Mouse (Mus musculus) thymus, adult 2 months (tissue): Measurements from ENCODE around the gene Kmt2b. TPM values are rescaled to one million over a fixed set of nuclear protein-coding genes. Genes with fewer than 3 reads are reported as not detected.

ENCODE experiments used
- DNase-seq: peaks from one replicate; pipeline ENCODE4 v3.0.0; 2021
- H3K27ac ChIP-seq: fragments of 200-500 bp; 2 replicates; pipeline ENCODE4 v1.5.1; 2012; ENCODE audit warnings: low read length, control low read depth; ENCODE audit not compliant: control insufficient read depth, insufficient read depth
- H3K27me3 ChIP-seq: fragments of 200-500 bp; 2 replicates; pipeline ENCODE4 v1.6.1; 2012; ENCODE audit warnings: mild to moderate bottlenecking, low read length, moderate library complexity, mixed read lengths; ENCODE audit not compliant: control insufficient read depth, insufficient read depth
- H3K36me3 ChIP-seq: fragments of 200-500 bp; 2 replicates; pipeline ENCODE4 v1.6.1; 2012; ENCODE audit warnings: mild to moderate bottlenecking, low read length, moderate library complexity; ENCODE audit not compliant: control insufficient read depth, insufficient read depth
- H3K4me1 ChIP-seq: fragments of 200-500 bp; replicated peaks from 2 replicates; pipeline ENCODE4 v1.6.1; 2012; ENCODE audit warnings: low read length; ENCODE audit not compliant: control insufficient read depth, insufficient read depth
- H3K4me3 ChIP-seq: fragments of 200-500 bp; 2 replicates; pipeline ENCODE4 v1.5.1; 2012; ENCODE audit warnings: mild to moderate bottlenecking, low read length, control low read depth, moderate library complexity; ENCODE audit not compliant: control insufficient read depth, insufficient read depth
- CTCF ChIP-seq: fragments of 200-500 bp; IDR thresholded peaks from 2 replicates; pipeline ENCODE4 v1.5.1; 2012; ENCODE audit warnings: mild to moderate bottlenecking, control low read depth, low read length, moderate library complexity, borderline replicate concordance; ENCODE audit not compliant: control insufficient read depth, poor library complexity, insufficient read depth; ENCODE audit errors: extremely low read depth
- POLR2A ChIP-seq: fragments of 200-500 bp; IDR thresholded peaks from 2 replicates; pipeline ENCODE4 v1.6.1; 2012; ENCODE audit warnings: mild to moderate bottlenecking, low read length, control low read depth, moderate library complexity; ENCODE audit not compliant: control insufficient read depth, poor library complexity, insufficient read depth; ENCODE audit errors: extremely low read depth
- WGBS: fragments of 180-500 bp; shearing (Covaris S2); methylation state at CpG from one replicate; pipeline ENCODE4 v1.1.7; 2018; 5-methylcytosine and 5-hydroxymethylcytosine counted together
- polyA plus RNA-seq: library from polyadenylated mRNA; depleted of rRNA; stranded (reverse); fragments of >200 nt; gene quantifications from 2 replicates; pipeline ENCODE4 v1.2.3, GENCODE M21; 2012

Gene Kmt2b
- polyA plus RNA-seq, 1 experiment: 161 TPM

DNA sequence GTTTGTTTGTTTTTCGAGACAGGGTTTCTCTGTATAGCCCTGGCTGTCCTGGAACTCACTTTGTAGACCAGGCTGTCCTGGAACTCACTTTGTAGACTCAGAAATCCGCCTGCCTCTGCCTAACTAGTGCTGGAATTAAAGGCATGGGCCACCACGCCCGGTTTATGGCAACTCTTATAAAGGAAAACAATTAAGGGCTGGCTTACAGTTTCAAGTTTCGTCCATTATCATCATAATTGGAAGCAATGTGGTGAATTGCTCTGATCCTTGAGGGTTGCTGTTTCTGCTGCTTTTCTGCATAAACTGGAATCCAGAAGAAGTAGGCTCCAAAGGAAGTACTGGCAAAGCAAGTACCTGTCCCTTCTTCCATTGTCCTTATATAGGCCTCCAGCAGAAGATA, 38.1 kb upstream of the Kmt2b start:
- TF ChIP-seq CTCF: no peak
- TF ChIP-seq POLR2A: no peak
- Histone ChIP-seq H3K4me1 (peaks cover 6% of the 10 kb centered on the region), H3K36me3 (peaks cover 12% of the 10 kb centered on the region), H3K27me3 (no peaks in the 10 kb centered on the region; the same call in 1 of the 2 replicates), H3K4me3 (no peak overlapping the region), H3K27ac (no peak overlapping the region)
- WGBS: 89% methylated on average over 5 of the region's 5 CpGs
- DNase-seq: no peak

DNA sequence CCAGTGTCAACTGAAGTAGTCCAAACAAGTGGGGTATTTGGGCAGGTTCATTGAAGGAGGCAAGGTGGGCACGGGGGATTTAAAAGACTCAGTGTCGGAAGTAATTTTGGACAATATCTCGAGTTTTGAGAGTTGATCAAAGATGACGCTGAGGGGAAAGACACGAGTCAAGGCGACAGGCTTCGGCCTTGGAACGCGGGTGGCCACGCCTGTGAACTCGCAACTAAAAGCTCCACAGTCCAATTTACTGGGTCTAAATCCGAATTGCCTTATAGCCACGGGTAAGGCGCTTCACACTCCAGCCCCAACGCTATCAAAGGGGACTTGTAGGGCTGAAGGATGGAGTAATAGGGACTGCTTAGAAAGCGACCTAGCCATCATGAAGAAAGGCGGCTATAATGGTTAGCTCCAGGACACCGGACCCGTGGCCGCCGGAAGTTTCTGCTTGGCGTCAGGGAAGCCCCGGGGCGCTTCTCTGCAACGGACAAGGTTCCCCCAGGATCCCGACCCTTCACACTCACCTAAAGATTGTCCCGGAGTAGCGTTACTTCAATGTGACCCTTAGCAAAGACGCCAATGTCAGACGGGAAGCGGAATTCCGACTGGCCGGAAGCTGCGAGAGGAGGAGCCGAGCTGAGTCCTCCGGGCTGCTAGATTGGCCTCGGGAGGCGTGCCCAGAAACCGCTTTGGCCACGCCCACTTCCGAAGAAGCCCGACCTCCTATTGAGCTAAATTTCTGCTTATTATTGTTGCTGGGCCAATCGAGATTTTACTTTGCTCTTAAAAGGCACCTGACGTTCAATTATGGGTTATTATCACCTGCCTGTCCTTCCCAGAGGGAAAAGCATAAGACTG, 37.2 kb upstream of the Kmt2b start, which contains the start of gene Cox6b1:
Cox6b1 (minus strand) TSS at position 622 of the 855 bp plus-strand sequence.
- Histone ChIP-seq H3K27me3 (no peaks in the 10 kb centered on the region; the same call in 1 of the 2 replicates), H3K27ac (no peak within 1 kb of the TSS), H3K4me3 (peak within 1 kb of the TSS; percentile 67), H3K4me1 (peaks cover 6% of the 10 kb centered on the region), H3K36me3 (peaks cover 12% of the 10 kb centered on the region)
- peak; percentile 82 for DNase-seq
- 1% methylated on average over 44 of the region's 44 CpGs for WGBS
- TF ChIP-seq CTCF (peak; percentile 57; the same call in 1 of the 2 replicates), POLR2A (0 out of 2 replicates have a peak, but pooled peaks have one; percentile 36)

DNA sequence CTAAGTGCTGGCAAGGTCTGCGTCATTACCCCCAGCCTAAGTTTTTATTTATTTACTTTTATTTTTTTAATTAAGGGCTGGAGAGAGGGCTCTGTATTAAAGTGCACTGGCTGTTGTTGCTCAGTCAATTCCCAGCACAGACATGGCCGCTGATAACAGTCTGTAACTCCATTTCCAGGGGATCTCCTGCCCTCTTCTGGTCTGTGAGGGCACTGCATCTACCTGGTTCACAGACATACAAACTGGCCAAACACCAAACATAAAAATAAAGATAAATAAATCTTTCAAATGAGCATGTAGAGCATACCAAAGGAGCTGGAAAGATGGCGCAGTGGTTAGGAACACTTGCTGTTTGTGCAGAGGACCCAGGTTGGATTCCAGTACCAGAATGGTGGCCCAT, 30.7 kb upstream of the Kmt2b start:
- Histone ChIP-seq H3K27me3 (no peaks in the 10 kb centered on the region; the same call in 1 of the 2 replicates), H3K27ac (no peak overlapping the region), H3K4me1 (no peaks in the 10 kb centered on the region), H3K4me3 (no peak overlapping the region), H3K36me3 (peaks cover 26% of the 10 kb centered on the region)
- TF ChIP-seq POLR2A: no peak
- no peak for TF ChIP-seq CTCF
- DNase-seq: peak; percentile 43
- 95% methylated on average over 3 of the region's 3 CpGs for WGBS

DNA sequence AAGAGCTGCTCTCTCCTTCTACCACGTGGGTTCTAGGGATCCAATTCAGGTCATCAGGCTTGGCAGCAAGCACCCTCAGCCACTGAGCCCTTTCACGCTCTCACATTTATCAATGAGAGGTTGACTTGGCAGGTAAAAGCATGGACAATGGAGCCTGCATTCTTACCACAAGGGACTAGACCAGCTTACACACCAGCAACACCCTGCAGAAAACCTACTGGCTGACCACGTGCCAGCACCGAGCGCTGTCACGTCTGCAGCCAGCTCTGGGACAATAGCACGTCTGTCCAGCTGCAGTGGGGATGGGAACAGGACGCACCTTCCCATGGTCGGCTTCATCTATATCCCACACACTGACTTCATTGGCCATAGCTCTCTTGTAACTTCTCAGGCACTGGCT, 30.1 kb upstream of the Kmt2b start:
- WGBS: 95% methylated on average over 9 of the region's 9 CpGs
- no peak for DNase-seq
- H3K4me1 ChIP-seq: no peaks in the 10 kb centered on the region
- H3K27ac ChIP-seq: no peak overlapping the region
- no peak overlapping the region for H3K4me3 ChIP-seq
- no peaks in the 10 kb centered on the region; the same call in 1 of the 2 replicates for H3K27me3 ChIP-seq
- TF ChIP-seq CTCF: no peak
- TF ChIP-seq POLR2A: no peak
- H3K36me3 ChIP-seq: peaks cover 23% of the 10 kb centered on the region

DNA sequence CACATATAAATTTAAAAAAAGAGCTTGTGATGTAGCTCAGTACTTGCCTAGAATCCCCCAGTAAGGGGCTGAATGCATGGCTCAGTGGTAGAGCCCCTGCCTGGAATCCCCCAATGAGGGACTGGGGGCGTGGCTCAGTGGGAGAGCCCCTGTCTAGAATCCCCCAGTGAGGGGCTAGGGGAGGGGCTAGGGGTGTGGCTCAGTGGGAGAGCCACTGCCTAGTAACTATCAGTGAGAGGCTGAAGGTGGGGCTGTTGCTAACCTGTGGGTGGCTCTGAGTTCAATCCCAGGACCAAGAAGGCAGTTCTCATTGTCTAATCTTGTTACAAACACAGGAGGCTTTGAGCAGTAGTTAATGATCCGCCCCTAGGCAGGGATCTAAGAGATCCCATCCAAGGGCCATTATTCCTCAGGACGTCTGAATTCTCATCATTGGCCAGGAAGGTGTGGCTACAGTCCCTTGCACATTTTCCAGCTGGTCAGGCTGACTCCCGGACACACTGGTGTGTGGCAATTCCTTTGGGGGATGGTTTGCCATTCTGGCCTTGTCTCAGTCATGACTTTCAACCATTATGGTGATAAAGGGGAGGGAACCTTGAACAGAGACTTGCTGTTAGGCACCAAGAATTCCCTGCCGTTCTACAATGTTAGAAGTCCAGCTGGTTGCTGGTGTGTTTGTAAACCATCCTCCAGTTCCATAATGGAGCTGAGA, 26.7 kb upstream of the Kmt2b start:
- TF ChIP-seq CTCF: no peak
- TF ChIP-seq POLR2A: no peak
- DNase-seq: no peak

DNA sequence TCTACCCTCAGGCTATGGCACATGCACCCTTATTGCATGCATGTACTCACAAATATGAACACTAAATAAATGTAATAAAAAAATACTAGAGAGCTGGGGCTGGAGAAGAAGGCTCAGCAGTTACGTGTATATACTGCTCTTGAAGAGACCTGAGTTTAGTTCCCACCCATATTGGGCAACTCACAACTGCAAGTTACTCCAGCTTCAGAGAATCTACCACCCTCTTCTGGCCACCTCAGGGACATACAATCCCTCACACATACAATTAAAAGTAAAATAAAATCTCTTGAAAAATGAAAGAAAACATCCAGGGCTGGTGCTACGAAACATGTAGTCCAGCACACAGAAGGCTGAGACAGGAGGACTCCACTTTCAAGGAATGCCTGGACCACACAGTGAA, 25.9 kb upstream of the Kmt2b start:
- no peaks in the 10 kb centered on the region for H3K4me1 ChIP-seq
- H3K27ac ChIP-seq: no peak overlapping the region
- no peak overlapping the region for H3K4me3 ChIP-seq
- TF ChIP-seq CTCF (no peak), POLR2A (no peak)
- DNase-seq: no peak
- H3K36me3 ChIP-seq: peaks cover 15% of the 10 kb centered on the region
- H3K27me3 ChIP-seq: no peaks in the 10 kb centered on the region
- 58% methylated on average over 2 of the region's 2 CpGs for WGBS

More for the DNA sequence above, 26.7 kb upstream of the Kmt2b start:
- Histone ChIP-seq H3K27ac (no peak overlapping the region), H3K4me3 (no peak overlapping the region), H3K36me3 (peaks cover 16% of the 10 kb centered on the region), H3K4me1 (no peaks in the 10 kb centered on the region), H3K27me3 (no peaks in the 10 kb centered on the region)
- WGBS: 89% methylated on average over 5 of the region's 5 CpGs
